Mouse (Mus musculus): ENCODE measurements at regions not wholly inside any gene's neighbourhood (a gene's known extent, or its start where the extent isn't known, plus 50 kb on each side); places are given as distances from the start of the nearest gene placed in this dataset.

- no peak overlapping the region for H3K4me3 ChIP-seq (ENCODE audit: low read depth, low read length)
- no peak overlapping the region for H3K9ac ChIP-seq (replicated peaks; ENCODE audit: low read depth, low read length)
- 95% methylated on average over 1 of the region's 1 CpGs for WGBS
- no peak for ATAC-seq (ENCODE audit: low read depth)
- no peaks in the 10 kb centered on the region for H3K9me3 ChIP-seq (ENCODE audit: control insufficient read depth, low read length)
- H3K4me1 ChIP-seq (ENCODE audit: control insufficient read depth, insufficient read depth, low read length), result peaks cover 11% of the 10 kb centered on the region; the same call in 1 of the 2 replicates
- no peak overlapping the region for H3K4me2 ChIP-seq (ENCODE audit: low read depth, low read length)
- no peaks in the 10 kb centered on the region for H3K27me3 ChIP-seq (ENCODE audit: control insufficient read depth, insufficient read depth, low read length)
- no peaks in the 10 kb centered on the region for H3K36me3 ChIP-seq (ENCODE audit: control insufficient read depth, insufficient read depth, low read length)
- H3K27ac ChIP-seq (ENCODE audit: low read depth, low read length), result no peak overlapping the region
These were observed 144.6 kb upstream of the Serp2 start for GRCm38 (mm10) chr14:76701304-76701703.

GRCm38 (mm10) chr14:76700796-76701195, 144.1 kb upstream of the Serp2 start:
- H3K4me3 ChIP-seq (ENCODE audit: low read depth, low read length), result no peak overlapping the region
- WGBS, result 79% methylated on average over 3 of the region's 3 CpGs
- ATAC-seq (ENCODE audit: low read depth), result no peak
- H3K27me3 ChIP-seq (ENCODE audit: control insufficient read depth, insufficient read depth, low read length), result no peaks in the 10 kb centered on the region
- no peak overlapping the region for H3K27ac ChIP-seq (ENCODE audit: low read depth, low read length)
- peaks cover 11% of the 10 kb centered on the region; the same call in 1 of the 2 replicates for H3K4me1 ChIP-seq (ENCODE audit: control insufficient read depth, insufficient read depth, low read length)
- H3K9me3 ChIP-seq (ENCODE audit: control insufficient read depth, low read length), result no peaks in the 10 kb centered on the region
- no peak overlapping the region for H3K4me2 ChIP-seq (ENCODE audit: low read depth, low read length)
- H3K9ac ChIP-seq (replicated peaks; ENCODE audit: low read depth, low read length), result no peak overlapping the region
- no peaks in the 10 kb centered on the region for H3K36me3 ChIP-seq (ENCODE audit: control insufficient read depth, insufficient read depth, low read length)

- Histone ChIP-seq H3K4me3 (ENCODE audit: low read depth, low read length) (no peak overlapping the region), H3K4me1 (ENCODE audit: control insufficient read depth, insufficient read depth, low read length) (peaks cover 11% of the 10 kb centered on the region; the same call in 1 of the 2 replicates), H3K9ac (replicated peaks; ENCODE audit: low read depth, low read length) (no peak overlapping the region), H3K9me3 (ENCODE audit: control insufficient read depth, low read length) (no peaks in the 10 kb centered on the region), H3K27ac (ENCODE audit: low read depth, low read length) (no peak overlapping the region), H3K36me3 (ENCODE audit: control insufficient read depth, insufficient read depth, low read length) (no peaks in the 10 kb centered on the region), H3K27me3 (ENCODE audit: control insufficient read depth, insufficient read depth, low read length) (no peaks in the 10 kb centered on the region), H3K4me2 (ENCODE audit: low read depth, low read length) (no peak overlapping the region)
- no peak for ATAC-seq (ENCODE audit: low read depth)
- 87% methylated on average over 4 of the region's 4 CpGs for WGBS
These were observed 143.5 kb upstream of the Serp2 start for GRCm38 (mm10) chr14:76700190-76700589.

GRCm38 (mm10) chr14:76698718-76699402, 142.2 kb upstream of the Serp2 start:
- Histone ChIP-seq H3K27me3 (ENCODE audit: control insufficient read depth, insufficient read depth, low read length) (no peaks in the 10 kb centered on the region), H3K4me1 (ENCODE audit: control insufficient read depth, insufficient read depth, low read length) (peaks cover 11% of the 10 kb centered on the region; the same call in 1 of the 2 replicates), H3K9me3 (ENCODE audit: control insufficient read depth, low read length) (no peaks in the 10 kb centered on the region), H3K4me3 (ENCODE audit: low read depth, low read length) (no peak overlapping the region), H3K9ac (replicated peaks; ENCODE audit: low read depth, low read length) (no peak overlapping the region), H3K4me2 (ENCODE audit: low read depth, low read length) (no peak overlapping the region), H3K36me3 (ENCODE audit: control insufficient read depth, insufficient read depth, low read length) (no peaks in the 10 kb centered on the region), H3K27ac (ENCODE audit: low read depth, low read length) (peak overlapping the region; percentile 35; the same call in 1 of the 2 replicates)
- ATAC-seq (ENCODE audit: low read depth), result no peak
- WGBS, result 35% methylated on average over 4 of the region's 4 CpGs

GRCm38 (mm10) chr14:76696729-76697128, 140.0 kb upstream of the Serp2 start:
- Histone ChIP-seq H3K4me3 (ENCODE audit: low read depth, low read length) (no peak overlapping the region), H3K27ac (ENCODE audit: low read depth, low read length) (peak overlapping the region; percentile 52; the same call in 1 of the 2 replicates), H3K9me3 (ENCODE audit: control insufficient read depth, low read length) (no peaks in the 10 kb centered on the region), H3K27me3 (ENCODE audit: control insufficient read depth, insufficient read depth, low read length) (no peaks in the 10 kb centered on the region), H3K9ac (replicated peaks; ENCODE audit: low read depth, low read length) (no peak overlapping the region), H3K36me3 (ENCODE audit: control insufficient read depth, insufficient read depth, low read length) (no peaks in the 10 kb centered on the region), H3K4me2 (ENCODE audit: low read depth, low read length) (no peak overlapping the region), H3K4me1 (ENCODE audit: control insufficient read depth, insufficient read depth, low read length) (peaks cover 11% of the 10 kb centered on the region; the same call in 1 of the 2 replicates)
- WGBS, result 56% methylated on average over 4 of the region's 4 CpGs
- ATAC-seq (ENCODE audit: low read depth), result peak; percentile 41; the same call in 1 of the 2 replicates

GRCm38 (mm10) chr14:76695691-76696355, 139.1 kb upstream of the Serp2 start:
- H3K27me3 ChIP-seq (ENCODE audit: control insufficient read depth, insufficient read depth, low read length), result no peaks in the 10 kb centered on the region
- H3K27ac ChIP-seq (ENCODE audit: low read depth, low read length), result no peak overlapping the region; the same call in 1 of the 2 replicates
- no peak overlapping the region for H3K4me3 ChIP-seq (ENCODE audit: low read depth, low read length)
- no peak overlapping the region for H3K9ac ChIP-seq (replicated peaks; ENCODE audit: low read depth, low read length)
- 53% methylated on average over 18 of the region's 18 CpGs for WGBS
- H3K36me3 ChIP-seq (ENCODE audit: control insufficient read depth, insufficient read depth, low read length), result no peaks in the 10 kb centered on the region
- no peak for ATAC-seq (ENCODE audit: low read depth)
- no peak overlapping the region for H3K4me2 ChIP-seq (ENCODE audit: low read depth, low read length)
- H3K4me1 ChIP-seq (ENCODE audit: control insufficient read depth, insufficient read depth, low read length), result peaks cover 11% of the 10 kb centered on the region; the same call in 1 of the 2 replicates
- no peaks in the 10 kb centered on the region for H3K9me3 ChIP-seq (ENCODE audit: control insufficient read depth, low read length)

GRCm38 (mm10) chr14:76694894-76695293, 138.2 kb upstream of the Serp2 start:
- no peaks in the 10 kb centered on the region for H3K36me3 ChIP-seq (ENCODE audit: control insufficient read depth, insufficient read depth, low read length)
- no peak overlapping the region for H3K9ac ChIP-seq (replicated peaks; ENCODE audit: low read depth, low read length)
- 80% methylated on average over 8 of the region's 8 CpGs for whole genome bisulfite sequencing
- no peak for ATAC-seq (ENCODE audit: low read depth)
- no peak overlapping the region for H3K27ac ChIP-seq (ENCODE audit: low read depth, low read length)
- H3K9me3 ChIP-seq (ENCODE audit: control insufficient read depth, low read length), result no peaks in the 10 kb centered on the region
- no peak overlapping the region for H3K4me2 ChIP-seq (ENCODE audit: low read depth, low read length)
- no peak overlapping the region for H3K4me3 ChIP-seq (ENCODE audit: low read depth, low read length)
- H3K4me1 ChIP-seq (ENCODE audit: control insufficient read depth, insufficient read depth, low read length), result peaks cover 11% of the 10 kb centered on the region; the same call in 1 of the 2 replicates
- no peaks in the 10 kb centered on the region for H3K27me3 ChIP-seq (ENCODE audit: control insufficient read depth, insufficient read depth, low read length)

GRCm38 (mm10) chr14:76693351-76694317, 136.9 kb upstream of the Serp2 start:
- no peak overlapping the region for H3K27ac ChIP-seq (ENCODE audit: low read depth, low read length)
- H3K4me2 ChIP-seq (ENCODE audit: low read depth, low read length), result no peak overlapping the region
- no peak overlapping the region for H3K9ac ChIP-seq (replicated peaks; ENCODE audit: low read depth, low read length)
- no peaks in the 10 kb centered on the region for H3K27me3 ChIP-seq (ENCODE audit: control insufficient read depth, insufficient read depth, low read length)
- no peaks in the 10 kb centered on the region for H3K9me3 ChIP-seq (ENCODE audit: control insufficient read depth, low read length)
- no peak for ATAC-seq (ENCODE audit: low read depth)
- no peak overlapping the region for H3K4me3 ChIP-seq (ENCODE audit: low read depth, low read length)
- peaks cover 5% of the 10 kb centered on the region; the same call in 1 of the 2 replicates for H3K4me1 ChIP-seq (ENCODE audit: control insufficient read depth, insufficient read depth, low read length)
- H3K36me3 ChIP-seq (ENCODE audit: control insufficient read depth, insufficient read depth, low read length), result no peaks in the 10 kb centered on the region
- WGBS, result 59% methylated on average over 15 of the region's 15 CpGs

Measured in neural tube, embryonic 14.5 days (tissue).